Mouse (Mus musculus) liver, adult 2 months (tissue): ENCODE data around the gene Bdh1.

Source experiments
- CTCF ChIP-seq: fragments of 200-500 bp; IDR thresholded peaks from 2 replicates; pipeline ENCODE4 v1.5.1; 2011; ENCODE audit warnings: low read depth, low read length, control low read depth
- POLR2A ChIP-seq: fragments of 200-500 bp; IDR thresholded peaks from 2 replicates; pipeline ENCODE4 v1.6.1; 2011; ENCODE audit warnings: low read length, control low read depth; ENCODE audit not compliant: insufficient read depth; ENCODE audit errors: extremely low read depth

DNA sequence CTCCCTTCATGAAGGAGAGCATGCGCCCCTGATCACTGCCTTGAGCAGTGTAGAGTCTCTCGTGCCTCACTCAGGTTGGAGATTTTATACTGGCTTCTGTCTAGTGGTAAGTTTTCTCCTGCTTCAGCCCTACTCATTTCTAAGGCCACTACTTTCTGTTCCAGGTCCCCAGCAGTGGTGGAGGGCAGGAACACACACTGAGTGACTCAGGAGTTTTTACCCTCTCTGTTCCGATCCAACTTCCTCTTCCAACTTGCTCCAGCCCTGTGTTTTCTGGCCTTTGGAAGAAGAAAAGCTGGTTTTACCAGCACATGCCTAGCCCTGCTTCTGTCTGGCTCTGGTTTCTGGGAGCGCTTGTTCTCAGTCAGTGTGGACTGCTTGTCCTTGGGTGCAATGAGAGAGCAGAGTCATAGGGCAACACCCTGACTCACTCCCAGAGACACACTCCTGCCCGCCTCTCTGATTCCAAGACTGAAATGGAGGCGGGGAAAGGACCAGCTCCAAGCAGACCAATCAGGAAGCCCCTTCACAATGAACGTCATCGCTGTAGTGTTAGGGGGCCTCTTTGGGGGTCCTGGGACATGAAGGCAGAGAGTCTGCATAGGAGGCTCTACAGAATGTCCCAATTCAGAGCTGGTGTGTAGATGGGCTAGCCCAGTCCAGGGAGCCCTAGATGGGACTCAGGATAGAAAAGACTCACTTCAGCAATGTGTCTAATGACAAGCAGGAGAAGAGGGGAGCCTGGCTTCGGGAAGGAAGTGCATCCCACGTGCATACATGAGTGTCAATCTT, 84.8 kb downstream of the Bdh1 start:
- TF ChIP-seq POLR2A = no peak
- no peak for TF ChIP-seq CTCF
